Mouse (Mus musculus): Measurements from ENCODE around the gene Xylb. TPM values are rescaled to one million over a fixed set of nuclear protein-coding genes. Genes with fewer than 3 reads are reported as not detected.

Xylb gene
- polyA plus RNA-seq, 1 experiment = 7.9 TPM

GRCm38 (mm10) chr9:119371251-119371650 lies 14.1 kb downstream of the Xylb start:
- Histone ChIP-seq H3K9ac (ENCODE audit: low read depth, poor library complexity, severe bottlenecking) (no peak overlapping the region), H3K9me3 (replicated peaks; ENCODE audit: control insufficient read depth, insufficient read depth, low read length, poor library complexity, severe bottlenecking) (no peaks in the 10 kb centered on the region), H3K4me3 (ENCODE audit: low read depth, low read length) (no peak overlapping the region), H3K27ac (ENCODE audit: insufficient read depth, low read length) (no peak overlapping the region), H3K4me1 (ENCODE audit: control insufficient read depth, insufficient read depth, low read length) (peaks cover 6% of the 10 kb centered on the region), H3K36me3 (ENCODE audit: control insufficient read depth, insufficient read depth, low read length, poor library complexity, severe bottlenecking) (0 out of 2 replicates have a peak, but pooled peaks cover 2% of the 10 kb centered on the region), H3K27me3 (ENCODE audit: control insufficient read depth, insufficient read depth, low read length, poor library complexity, severe bottlenecking) (no peaks in the 10 kb centered on the region)
- no peak for TF ChIP-seq POLR2A (IDR thresholded peaks at IDR 0.05; ENCODE audit: insufficient read depth, low read length)
- TF ChIP-seq CTCF (IDR thresholded peaks at IDR 0.05; ENCODE audit: low read depth, low read length) = no peak

DNA sequence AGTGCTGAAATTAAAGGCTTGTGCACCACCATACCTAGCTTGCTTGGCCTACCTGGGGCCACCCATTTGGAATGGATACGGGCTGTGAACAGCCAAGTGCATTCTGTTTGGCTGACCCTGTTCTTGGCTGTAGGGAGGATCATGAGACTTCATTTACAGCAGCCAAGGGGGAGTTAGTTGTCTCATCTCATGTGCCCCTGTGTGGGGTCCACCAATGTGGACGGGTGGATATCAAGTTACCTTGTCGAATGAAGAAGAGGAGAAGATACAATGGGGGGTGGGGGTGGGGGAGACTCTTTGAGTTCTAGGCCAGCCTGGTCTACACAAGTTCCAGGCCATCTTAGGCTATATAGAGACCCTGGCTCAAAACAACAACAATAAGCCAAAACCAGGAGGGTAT lies 17.8 kb downstream of the Xylb start:
- Histone ChIP-seq H3K27me3 (ENCODE audit: control insufficient read depth, insufficient read depth, low read length, poor library complexity, severe bottlenecking) (no peaks in the 10 kb centered on the region), H3K9me3 (replicated peaks; ENCODE audit: control insufficient read depth, insufficient read depth, low read length, poor library complexity, severe bottlenecking) (no peaks in the 10 kb centered on the region), H3K4me1 (ENCODE audit: control insufficient read depth, insufficient read depth, low read length) (peaks cover 6% of the 10 kb centered on the region), H3K9ac (ENCODE audit: low read depth, poor library complexity, severe bottlenecking) (no peak overlapping the region), H3K4me3 (ENCODE audit: low read depth, low read length) (no peak overlapping the region), H3K27ac (ENCODE audit: insufficient read depth, low read length) (peak overlapping the region; percentile 30; the same call in 1 of the 2 replicates), H3K36me3 (ENCODE audit: control insufficient read depth, insufficient read depth, low read length, poor library complexity, severe bottlenecking) (no peaks in the 10 kb centered on the region)
- TF ChIP-seq POLR2A (IDR thresholded peaks at IDR 0.05; ENCODE audit: insufficient read depth, low read length) (no peak), EP300 (IDR thresholded peaks at IDR 0.05; ENCODE audit: insufficient read depth, low read depth, low read length) (no peak), CTCF (IDR thresholded peaks at IDR 0.05; ENCODE audit: low read depth, low read length) (no peak)

DNA sequence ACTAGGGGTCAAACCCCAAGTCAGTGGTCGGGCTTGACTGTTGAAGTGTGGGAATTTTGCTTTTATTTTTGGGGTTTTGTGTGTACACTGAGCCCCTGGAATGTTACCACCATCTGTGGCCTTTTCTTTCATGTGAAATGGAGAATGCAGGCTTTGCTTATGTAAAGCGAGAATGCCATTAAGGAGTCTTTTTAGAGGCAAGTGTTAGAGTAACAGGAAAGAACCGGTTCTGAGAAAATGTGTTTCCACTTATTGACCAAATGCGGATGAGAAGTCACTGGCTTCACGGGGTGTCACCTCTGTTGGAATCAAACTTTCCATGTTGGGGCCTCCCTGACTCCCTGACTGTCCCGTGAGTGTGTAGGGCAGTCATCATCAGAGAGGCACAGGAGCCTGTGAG lies 18.4 kb downstream of the Xylb start:
- Histone ChIP-seq H3K9ac (ENCODE audit: low read depth, poor library complexity, severe bottlenecking) (no peak overlapping the region), H3K36me3 (ENCODE audit: control insufficient read depth, insufficient read depth, low read length, poor library complexity, severe bottlenecking) (peaks cover 1% of the 10 kb centered on the region; the same call in 1 of the 2 replicates), H3K4me3 (ENCODE audit: low read depth, low read length) (no peak overlapping the region), H3K27ac (ENCODE audit: insufficient read depth, low read length) (peak overlapping the region; percentile 30; the same call in 1 of the 2 replicates), H3K9me3 (replicated peaks; ENCODE audit: control insufficient read depth, insufficient read depth, low read length, poor library complexity, severe bottlenecking) (no peaks in the 10 kb centered on the region), H3K4me1 (ENCODE audit: control insufficient read depth, insufficient read depth, low read length) (peaks cover 6% of the 10 kb centered on the region), H3K27me3 (ENCODE audit: control insufficient read depth, insufficient read depth, low read length, poor library complexity, severe bottlenecking) (no peaks in the 10 kb centered on the region)
- TF ChIP-seq EP300 (IDR thresholded peaks at IDR 0.05; ENCODE audit: insufficient read depth, low read depth, low read length) (no peak), POLR2A (IDR thresholded peaks at IDR 0.05; ENCODE audit: insufficient read depth, low read length) (no peak), CTCF (IDR thresholded peaks at IDR 0.05; ENCODE audit: low read depth, low read length) (no peak)

- TF ChIP-seq EP300 (IDR thresholded peaks at IDR 0.05; ENCODE audit: insufficient read depth, low read depth, low read length) (no peak), CTCF (IDR thresholded peaks at IDR 0.05; ENCODE audit: low read depth, low read length) (no peak), POLR2A (IDR thresholded peaks at IDR 0.05; ENCODE audit: insufficient read depth, low read length) (no peak)
- no peaks in the 10 kb centered on the region for H3K9me3 ChIP-seq (replicated peaks; ENCODE audit: control insufficient read depth, insufficient read depth, low read length, poor library complexity, severe bottlenecking)
- H3K4me1 ChIP-seq (ENCODE audit: control insufficient read depth, insufficient read depth, low read length) = peaks cover 6% of the 10 kb centered on the region
- no peak overlapping the region for H3K4me3 ChIP-seq (ENCODE audit: low read depth, low read length)
- no peaks in the 10 kb centered on the region for H3K27me3 ChIP-seq (ENCODE audit: control insufficient read depth, insufficient read depth, low read length, poor library complexity, severe bottlenecking)
- H3K36me3 ChIP-seq (ENCODE audit: control insufficient read depth, insufficient read depth, low read length, poor library complexity, severe bottlenecking) = peaks cover 3% of the 10 kb centered on the region
- no peak overlapping the region for H3K9ac ChIP-seq (ENCODE audit: low read depth, poor library complexity, severe bottlenecking)
- H3K27ac ChIP-seq (ENCODE audit: insufficient read depth, low read length) = no peak overlapping the region
Measured at GRCm38 (mm10) chr9:119378231-119378630, 21.1 kb downstream of the Xylb start.

GRCm38 (mm10) chr9:119382603-119383002 lies 25.4 kb downstream of the Xylb start:
- Histone ChIP-seq H3K4me1 (ENCODE audit: control insufficient read depth, insufficient read depth, low read length) (no peaks in the 10 kb centered on the region), H3K36me3 (ENCODE audit: control insufficient read depth, insufficient read depth, low read length, poor library complexity, severe bottlenecking) (peaks cover 3% of the 10 kb centered on the region), H3K4me3 (ENCODE audit: low read depth, low read length) (no peak overlapping the region), H3K27me3 (ENCODE audit: control insufficient read depth, insufficient read depth, low read length, poor library complexity, severe bottlenecking) (no peaks in the 10 kb centered on the region), H3K27ac (ENCODE audit: insufficient read depth, low read length) (no peak overlapping the region), H3K9me3 (replicated peaks; ENCODE audit: control insufficient read depth, insufficient read depth, low read length, poor library complexity, severe bottlenecking) (no peaks in the 10 kb centered on the region; the same call in 1 of the 2 replicates), H3K9ac (ENCODE audit: low read depth, poor library complexity, severe bottlenecking) (no peak overlapping the region)
- TF ChIP-seq EP300 (IDR thresholded peaks at IDR 0.05; ENCODE audit: insufficient read depth, low read depth, low read length) (no peak), POLR2A (IDR thresholded peaks at IDR 0.05; ENCODE audit: insufficient read depth, low read length) (no peak), CTCF (IDR thresholded peaks at IDR 0.05; ENCODE audit: low read depth, low read length) (no peak)

DNA sequence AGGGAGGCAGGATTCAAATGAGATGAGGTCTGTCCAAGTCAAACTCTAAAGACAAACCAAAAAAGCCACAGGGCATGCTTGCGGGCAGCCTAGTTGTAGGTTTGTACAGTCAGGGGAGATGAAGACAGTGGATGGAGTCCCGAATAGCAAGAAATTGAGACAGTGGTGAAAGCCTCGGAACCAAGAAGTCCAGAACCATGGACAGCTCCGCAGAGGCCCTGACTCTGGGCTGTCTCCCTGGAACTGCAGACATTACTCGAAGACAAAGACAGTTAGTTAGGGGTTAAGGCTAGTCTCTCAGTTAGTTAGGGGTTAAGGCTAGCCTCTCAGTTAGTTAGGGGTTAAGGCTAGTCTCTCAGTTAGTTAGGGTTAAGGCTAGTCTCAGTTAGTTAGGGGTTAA lies 31.8 kb downstream of the Xylb start:
- no peaks in the 10 kb centered on the region for H3K36me3 ChIP-seq (ENCODE audit: control insufficient read depth, insufficient read depth, low read length, poor library complexity, severe bottlenecking)
- H3K4me1 ChIP-seq (ENCODE audit: control insufficient read depth, insufficient read depth, low read length) = peaks cover 3% of the 10 kb centered on the region
- no peaks in the 10 kb centered on the region for H3K27me3 ChIP-seq (ENCODE audit: control insufficient read depth, insufficient read depth, low read length, poor library complexity, severe bottlenecking)
- H3K4me3 ChIP-seq (ENCODE audit: low read depth, low read length) = no peak overlapping the region
- no peak overlapping the region for H3K9ac ChIP-seq (ENCODE audit: low read depth, poor library complexity, severe bottlenecking)
- no peak overlapping the region for H3K27ac ChIP-seq (ENCODE audit: insufficient read depth, low read length)
- TF ChIP-seq CTCF (IDR thresholded peaks at IDR 0.05; ENCODE audit: low read depth, low read length) = no peak
- no peak for TF ChIP-seq EP300 (IDR thresholded peaks at IDR 0.05; ENCODE audit: insufficient read depth, low read depth, low read length)
- TF ChIP-seq POLR2A (IDR thresholded peaks at IDR 0.05; ENCODE audit: insufficient read depth, low read length) = no peak
- H3K9me3 ChIP-seq (replicated peaks; ENCODE audit: control insufficient read depth, insufficient read depth, low read length, poor library complexity, severe bottlenecking) = no peaks in the 10 kb centered on the region; the same call in 1 of the 2 replicates
